Mouse (Mus musculus) heart, adult 2 months (tissue): Measurements from ENCODE around the gene Car4. TPM values are rescaled to one million over a fixed set of nuclear protein-coding genes. Genes with fewer than 3 reads are reported as not detected.

Experiments
- DNase-seq, 2 experiments: peaks; one replicate each; pipeline ENCODE4 v3.0.0; 2021
- H3K27ac ChIP-seq: fragments of 200-600 bp; 2 replicates; pipeline ENCODE4 v1.8.1; 2022
- H3K27me3 ChIP-seq: fragments of 200-500 bp; 2 replicates; pipeline ENCODE4 v1.6.1; 2012; ENCODE audit warnings: mild to moderate bottlenecking, low read length, inconsistent platforms, mixed read lengths; ENCODE audit not compliant: control insufficient read depth, insufficient read depth
- H3K36me3 ChIP-seq: fragments of 200-500 bp; 2 replicates; pipeline ENCODE4 v1.6.1; 2012; ENCODE audit warnings: low read length, inconsistent platforms; ENCODE audit not compliant: control insufficient read depth, insufficient read depth
- H3K4me1 ChIP-seq: fragments of 200-500 bp; 2 replicates; pipeline ENCODE4 v1.6.1; 2011; ENCODE audit warnings: low read length; ENCODE audit not compliant: control insufficient read depth, insufficient read depth
- H3K4me3 ChIP-seq: fragments of 200-600 bp; 2 replicates; pipeline ENCODE4 v1.8.1; 2022
- H3K79me2 ChIP-seq: fragments of 200-500 bp; replicated peaks from 2 replicates; pipeline ENCODE4 v1.6.1; 2012; ENCODE audit warnings: mild to moderate bottlenecking, inconsistent platforms, low read length, moderate library complexity, mixed read lengths; ENCODE audit not compliant: control insufficient read depth, insufficient read depth
- H3K9ac ChIP-seq: fragments of 200-500 bp; 2 replicates; pipeline ENCODE4 v1.6.1; 2012; ENCODE audit warnings: low read depth, mild to moderate bottlenecking, control low read depth, inconsistent platforms, low read length, mixed read lengths
- CTCF ChIP-seq: fragments of 200-600 bp; IDR thresholded peaks from 2 replicates; pipeline ENCODE4 v1.8.1; 2022; ENCODE audit warnings: antibody characterized with exemption, mild to moderate bottlenecking, moderate library complexity
- EP300 ChIP-seq: fragments of 200-500 bp; IDR thresholded peaks from 2 replicates; pipeline ENCODE4 v1.6.1; 2011; ENCODE audit warnings: low read depth, low read length, control low read depth; ENCODE audit not compliant: insufficient read depth
- POLR2A ChIP-seq: fragments of 200-500 bp; IDR thresholded peaks from 2 replicates; pipeline ENCODE4 v1.6.1; 2011; ENCODE audit warnings: mild to moderate bottlenecking, low read depth, low read length, control low read depth; ENCODE audit not compliant: insufficient read depth
- WGBS: fragments of 180-500 bp; shearing (Covaris S2); methylation state at CpG from one replicate; pipeline ENCODE4 v1.1.7; 2018; 5-methylcytosine and 5-hydroxymethylcytosine counted together
- intact Hi-C: fragments of 180-260 bp; cut with DNase I; formaldehyde crosslinking; loops from one replicate; pipeline ENCODE4 v1.15.1; 2025
- long read RNA-seq: library from polyadenylated mRNA; stranded (forward); transcript quantifications from one replicate; pipeline ENCODE4 v2.0.0, GENCODE M21; 2021
- polyA plus RNA-seq: library from polyadenylated mRNA; depleted of rRNA; stranded (reverse); fragments of >200 nt; gene quantifications from 2 replicates; pipeline ENCODE4 v1.2.3, GENCODE M21; 2012; rRNA removed
- total RNA-seq, 2 experiments: library from RNA; stranded (reverse); gene quantifications; 2 replicates each; pipeline ENCODE4 v1.2.3; 2021

Gene Car4
- total RNA-seq (10 to 100 TPM; 29.3 to 40.9 TPM), polyA plus RNA-seq (23.0 and 40.2 TPM in 2 replicates)
- long read RNA-seq, transcript Car4-201 (8 exons, 1,256 nt) = major isoform, 41 of 44 reads
- long read RNA-seq, partial matches to known transcripts = 0 of 44 reads
- long read RNA-seq, other reads (novel, unspliced or antisense) = 3 of 44 reads

DNA sequence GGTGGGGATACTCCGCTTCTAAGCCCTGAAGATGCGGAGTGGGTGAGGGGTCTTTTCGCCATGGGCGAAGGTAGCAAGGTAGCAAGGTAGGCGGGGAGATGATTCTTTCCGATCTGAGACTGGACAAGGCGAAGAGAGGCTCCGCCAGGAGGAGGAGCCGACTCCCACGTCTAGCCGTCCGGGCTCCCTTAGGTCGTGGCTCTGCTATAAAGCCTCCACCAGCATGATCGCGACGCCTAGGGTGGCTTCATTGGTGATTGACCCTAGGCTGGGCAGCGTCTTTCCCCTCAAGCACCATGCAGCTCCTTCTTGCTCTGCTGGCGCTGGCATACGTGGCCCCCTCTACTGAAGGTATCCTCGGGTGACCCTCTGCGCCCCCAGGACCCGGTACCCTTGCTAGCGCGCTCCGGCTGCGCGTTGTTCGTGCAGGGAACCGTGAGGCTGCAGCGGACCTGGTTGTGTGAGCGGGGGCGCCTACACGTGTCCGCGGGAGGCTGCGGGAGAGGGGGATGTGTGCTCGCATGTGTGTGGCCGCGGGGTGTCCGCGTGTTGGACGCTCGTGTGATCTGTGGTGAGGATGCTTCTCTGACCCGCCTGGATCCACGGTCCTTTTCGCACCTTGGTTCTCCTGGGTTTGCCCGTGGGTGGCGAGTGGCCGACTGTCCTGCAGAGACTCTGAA, at the start of gene Car4:
Car4 (plus strand) TSS at position 196 of the 680 bp plus-strand sequence.
- Histone ChIP-seq H3K36me3 (no peaks in the 10 kb centered on the region), H3K4me3 (peak within 1 kb of the TSS; percentile 51), H3K27ac (peak within 1 kb of the TSS; percentile 75), H3K4me1 (peaks cover 6% of the 10 kb centered on the region), H3K79me2 (no peaks in the 10 kb centered on the region), H3K9ac (peak within 1 kb of the TSS; percentile 68), H3K27me3 (no peaks in the 10 kb centered on the region)
- WGBS = 1% methylated on average over 49 of the region's 49 CpGs
- no peak for TF ChIP-seq EP300
- peak; percentile 39 for TF ChIP-seq CTCF
- TF ChIP-seq POLR2A = peak; percentile 87
- intact Hi-C loops = no loop called here
- DNase-seq = peak; percentile 47 to 61

DNA sequence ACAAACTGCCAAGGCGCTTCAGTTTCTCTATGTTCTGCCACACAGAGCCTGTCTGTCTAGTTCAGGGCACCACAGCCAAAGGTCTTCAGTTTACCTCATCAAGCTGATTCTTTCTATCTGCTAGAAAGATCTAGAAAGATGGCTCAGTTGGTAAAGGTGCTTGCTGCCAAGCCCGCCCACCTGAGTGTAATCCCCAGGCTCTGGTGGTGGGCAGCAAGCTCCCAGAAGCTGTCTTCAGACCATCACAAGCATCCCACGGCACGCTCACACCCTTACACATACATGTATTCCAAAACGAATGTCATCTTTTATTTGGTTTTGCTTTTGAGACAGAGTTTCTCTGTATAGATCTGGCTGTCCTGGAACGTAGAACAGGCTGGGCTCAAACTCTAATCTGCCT, 49.1 kb upstream of the Car4 start:
- Histone ChIP-seq H3K27ac (no peak overlapping the region), H3K79me2 (no peaks in the 10 kb centered on the region), H3K4me3 (no peak overlapping the region), H3K9ac (no peak overlapping the region), H3K36me3 (no peaks in the 10 kb centered on the region), H3K27me3 (no peaks in the 10 kb centered on the region), H3K4me1 (no peaks in the 10 kb centered on the region)
- intact Hi-C loops = no loop called here
- no peak for DNase-seq
- 93% methylated on average over 6 of the region's 6 CpGs for WGBS
- no peak for TF ChIP-seq POLR2A
- TF ChIP-seq CTCF = no peak
- no peak for TF ChIP-seq EP300

- 50% methylated on average over 4 of the region's 4 CpGs for WGBS
- H3K9ac ChIP-seq = no peak overlapping the region
- intact Hi-C loops = no loop called here
- H3K27me3 ChIP-seq = no peaks in the 10 kb centered on the region
- no peak overlapping the region for H3K4me3 ChIP-seq
- no peak for TF ChIP-seq POLR2A
- TF ChIP-seq EP300 = no peak
- TF ChIP-seq CTCF = no peak
- H3K36me3 ChIP-seq = no peaks in the 10 kb centered on the region
- H3K27ac ChIP-seq = no peak overlapping the region
- no peaks in the 10 kb centered on the region for H3K4me1 ChIP-seq
- no peaks in the 10 kb centered on the region for H3K79me2 ChIP-seq
- no peak for DNase-seq
Observed at GRCm38 (mm10) chr11:84910411-84910810, 47.2 kb upstream of the Car4 start.

- Histone ChIP-seq H3K27ac (no peak overlapping the region), H3K4me1 (peaks cover 3% of the 10 kb centered on the region), H3K27me3 (no peaks in the 10 kb centered on the region), H3K36me3 (no peaks in the 10 kb centered on the region; the same call in 1 of the 2 replicates), H3K9ac (no peak overlapping the region), H3K79me2 (peaks cover 3% of the 10 kb centered on the region), H3K4me3 (no peak overlapping the region)
- DNase-seq = no peak
- WGBS = 80% methylated on average over 5 of the region's 5 CpGs
- intact Hi-C loops = loop anchor here (5.0 kb wide), 1 partner anchor 268 kb away; no protein-coding TSS in a partner anchor
- TF ChIP-seq EP300 = no peak
- no peak for TF ChIP-seq POLR2A
- peak; percentile 23 for TF ChIP-seq CTCF
Observed at GRCm38 (mm10) chr11:84914673-84915072, 42.9 kb upstream of the Car4 start.

DNA sequence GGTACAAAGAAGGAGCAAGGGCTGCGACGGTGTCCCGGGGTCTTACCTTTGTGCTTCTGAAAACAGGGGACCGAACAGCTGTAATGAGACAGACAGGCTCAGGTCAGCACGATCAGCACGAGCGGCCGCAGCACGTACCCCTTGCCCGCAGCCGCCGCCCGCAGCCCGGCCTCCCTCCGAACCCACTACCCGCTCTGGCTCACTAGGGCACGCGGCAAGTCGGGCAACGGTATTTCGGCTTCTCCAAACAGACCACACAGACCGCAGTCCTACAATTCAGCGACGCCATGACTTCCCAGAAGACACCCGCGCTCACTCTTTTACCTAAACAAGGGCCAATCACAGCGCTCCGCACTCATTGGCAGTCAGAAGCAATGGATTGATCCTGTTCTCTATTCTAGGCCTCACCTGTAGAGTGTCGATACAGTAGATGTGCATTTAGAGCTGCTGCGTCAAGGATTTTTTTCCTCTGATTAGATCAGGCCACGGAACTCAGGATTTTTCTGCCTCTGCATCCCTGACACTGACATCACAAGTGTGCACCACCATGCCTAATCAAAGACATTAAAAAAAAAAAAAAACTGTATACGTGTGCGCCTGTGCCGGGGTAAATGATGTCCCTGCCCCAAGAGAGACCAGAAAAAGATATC, 41.4 kb upstream of the Car4 start, which contains the start of gene Znhit3:
Znhit3 (minus strand) TSS at position 314 of the 650 bp plus-strand sequence.
- peak; percentile 83 to 84 for DNase-seq
- intact Hi-C loops = loop anchor here (5.0 kb wide), 1 partner anchor 266 kb away; no protein-coding TSS in a partner anchor
- Histone ChIP-seq H3K4me3 (peak within 1 kb of the TSS; percentile 89), H3K27ac (peak within 1 kb of the TSS; percentile 75), H3K79me2 (peaks cover 3% of the 10 kb centered on the region), H3K4me1 (peaks cover 3% of the 10 kb centered on the region), H3K9ac (peak within 1 kb of the TSS; percentile 99), H3K36me3 (no peaks in the 10 kb centered on the region; the same call in 1 of the 2 replicates), H3K27me3 (no peaks in the 10 kb centered on the region)
- WGBS = 3% methylated on average over 34 of the region's 34 CpGs
- TF ChIP-seq POLR2A (peak; percentile 80), CTCF (peak; percentile 14), EP300 (peak; percentile 73; the same call in 1 of the 2 replicates)
